Mouse (Mus musculus): ENCODE results near the gene Cnmd.

DNA sequence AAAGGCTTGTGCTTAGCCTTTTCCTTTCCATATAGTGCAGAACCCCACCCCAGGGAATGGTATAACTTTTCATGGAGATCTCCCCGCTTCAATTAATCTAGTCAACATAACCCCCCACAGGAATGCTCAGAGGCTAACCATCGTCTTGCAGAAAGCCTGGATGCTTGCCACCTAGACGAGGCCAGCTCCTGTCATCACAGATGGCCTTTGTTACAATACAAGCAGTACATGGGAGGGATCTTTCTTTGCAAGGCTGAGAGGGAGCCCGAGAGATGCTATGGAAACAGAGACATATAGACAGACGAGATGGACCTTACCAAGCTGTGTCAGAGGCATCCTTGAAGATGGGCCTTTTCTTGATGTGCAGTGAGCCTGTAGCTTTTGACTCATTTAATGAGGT, 18.7 kb upstream of the Cnmd start:
- TF ChIP-seq NELFE (IDR thresholded peaks at IDR 0.05; ENCODE audit: low read depth, low read length) (no peak), POLR2A (IDR thresholded peaks at IDR 0.05; ENCODE audit: low read depth, low read length) (no peak), E2F4 (IDR thresholded peaks at IDR 0.05; ENCODE audit: insufficient replicate concordance, low read depth, low read length) (no peak), IRF4 (IDR thresholded peaks at IDR 0.05; ENCODE audit: low read depth, low read length) (no peak), ETS1 (conservative IDR thresholded peaks at IDR 0.05; ENCODE audit: low read depth, low read length) (no peak), SMC3 (IDR thresholded peaks at IDR 0.05; ENCODE audit: low read depth, low read length) (no peak), ZNF384 (IDR thresholded peaks at IDR 0.05; ENCODE audit: low read depth, low read length) (no peak), USF1 (IDR thresholded peaks at IDR 0.05; ENCODE audit: low read depth, low read length) (no peak), BHLHE40 (IDR thresholded peaks at IDR 0.05; ENCODE audit: low read depth, low read length) (no peak), CTCF (conservative IDR thresholded peaks at IDR 0.05 in 1 of 2, IDR thresholded peaks at IDR 0.05 in 1 of 2; ENCODE audit: low read depth in 2 of 2, low read length in 2 of 2) (no peak), MAFK (IDR thresholded peaks at IDR 0.05; ENCODE audit: insufficient replicate concordance, low read length) (no peak), CHD2 (IDR thresholded peaks at IDR 0.05; ENCODE audit: low read length) (no peak), JUN (IDR thresholded peaks at IDR 0.05; ENCODE audit: insufficient read depth, low read depth, low read length) (no peak)
